Mouse (Mus musculus): ENCODE measurements at regions not wholly inside any gene's neighbourhood (a gene's known extent, or its start where the extent isn't known, plus 50 kb on each side); places are given as distances from the start of the nearest gene placed in this dataset.
"Not testable (repeated sequence)": the region's sequence is repeated elsewhere in the genome, so short reads cannot be mapped to it uniquely, and the experiment has no call there.

DNA sequence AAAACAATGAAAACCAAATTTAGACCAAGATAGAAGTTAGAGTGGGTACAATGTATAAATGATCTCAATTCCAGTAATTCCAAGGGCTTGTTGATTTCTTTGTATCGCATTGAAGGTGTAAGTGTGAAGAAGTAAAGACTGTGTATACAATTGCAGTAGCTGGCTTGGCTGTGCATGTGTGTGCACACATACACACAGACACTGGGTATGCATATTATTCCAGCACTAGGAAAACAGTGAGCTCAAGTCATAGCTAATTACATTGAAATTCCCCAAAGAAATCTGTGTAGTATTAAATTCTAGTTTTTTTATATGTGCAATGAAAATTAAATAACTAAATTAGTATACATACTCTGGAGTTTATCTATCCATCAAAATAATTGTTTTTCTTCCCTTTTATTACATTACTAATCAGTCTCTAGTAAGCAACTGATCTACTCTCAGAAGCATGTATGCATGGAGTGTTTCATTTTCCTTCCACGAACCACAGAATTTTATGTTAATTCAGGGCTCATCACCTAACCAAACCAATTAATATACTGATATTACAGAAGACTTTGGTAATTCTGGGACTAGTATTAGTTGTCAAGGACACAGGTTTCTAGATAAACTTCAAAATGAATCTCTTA is 56.5 kb downstream of the Gm8797 start:
- no peaks in the 10 kb centered on the region for H3K27me3 ChIP-seq (replicated peaks; ENCODE audit: insufficient read depth, low read length)
- H3K36me3 ChIP-seq (ENCODE audit: insufficient read depth, low read length) = no peaks in the 10 kb centered on the region
- no peak for TF ChIP-seq CTCF (IDR thresholded peaks at IDR 0.05)
- TF ChIP-seq EP300 (IDR thresholded peaks at IDR 0.05) = no peak
- no peak overlapping the region for H3K27ac ChIP-seq (ENCODE audit: low read length)
- H3K4me1 ChIP-seq (ENCODE audit: insufficient read depth, low read depth, low read length) = no peaks in the 10 kb centered on the region
- no peak overlapping the region for H3K9ac ChIP-seq (replicated peaks; ENCODE audit: low read depth)
- no peak overlapping the region for H3K4me2 ChIP-seq (replicated peaks; ENCODE audit: low read depth, low read length)
- ATAC-seq = no peak
- DNase-seq (ENCODE audit: low spot score) = no peak
- WGBS = 93% methylated on average over 2 of the region's 2 CpGs
- no peaks in the 10 kb centered on the region for H3K9me3 ChIP-seq (ENCODE audit: low read length)
- H3K4me3 ChIP-seq (ENCODE audit: low read depth, low read length) = no peak overlapping the region

DNA sequence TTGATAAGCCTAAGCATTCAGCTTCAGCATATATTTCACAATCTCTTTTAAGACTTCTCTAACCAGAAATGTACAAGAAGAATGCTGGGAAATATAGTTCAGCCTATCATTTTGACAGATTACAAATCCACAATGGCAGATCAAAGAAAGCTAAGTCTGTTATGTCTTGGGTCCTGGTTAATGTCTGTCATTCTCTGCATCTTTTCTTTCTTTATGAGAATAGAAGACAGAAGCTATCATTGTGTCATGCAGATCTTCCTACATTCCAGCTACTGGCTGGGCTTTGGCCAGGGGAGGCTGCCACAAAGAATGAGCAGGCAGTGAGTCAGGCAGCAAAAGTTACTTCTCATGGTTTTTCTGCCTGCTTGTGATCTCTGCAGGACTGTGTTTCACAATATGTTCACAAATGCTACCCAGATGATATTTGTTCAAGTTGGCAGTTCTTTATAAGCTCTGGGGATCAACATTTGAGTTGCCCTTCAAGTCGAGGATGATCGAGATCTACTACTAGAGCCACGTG is 60.5 kb downstream of the Gm8797 start:
- TF ChIP-seq EP300 (IDR thresholded peaks at IDR 0.05) (no peak), CTCF (IDR thresholded peaks at IDR 0.05) (no peak)

DNA sequence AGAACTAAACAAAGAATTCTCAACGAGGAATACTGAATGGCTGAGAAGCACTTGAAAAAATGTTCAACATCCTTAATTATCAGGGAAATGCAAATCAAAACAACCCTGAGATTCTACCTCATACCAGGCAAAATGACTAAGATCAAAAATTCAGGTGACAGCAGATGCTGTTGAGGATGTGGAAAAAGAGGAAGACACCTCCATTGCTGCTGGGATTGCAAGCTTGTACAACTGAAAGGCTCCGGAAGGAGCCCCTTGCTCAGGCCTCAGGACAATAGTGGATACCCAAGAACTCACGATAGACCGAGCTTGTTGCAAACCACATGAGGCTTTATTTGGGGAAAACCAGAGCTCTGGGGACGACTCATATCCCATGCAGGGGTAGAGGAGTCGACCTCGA is 69.6 kb downstream of the Gm8797 start:
- H3K36me3 ChIP-seq (ENCODE audit: insufficient read depth, low read length); H3K9ac ChIP-seq (replicated peaks; ENCODE audit: low read depth); H3K27ac ChIP-seq (ENCODE audit: low read length); H3K27me3 ChIP-seq (replicated peaks; ENCODE audit: insufficient read depth, low read length); DNase-seq (ENCODE audit: low spot score); H3K4me2 ChIP-seq (replicated peaks; ENCODE audit: low read depth, low read length); H3K4me1 ChIP-seq (ENCODE audit: insufficient read depth, low read depth, low read length); H3K4me3 ChIP-seq (ENCODE audit: low read depth, low read length); ATAC-seq; H3K9me3 ChIP-seq (ENCODE audit: low read length): not testable (repeated sequence)
- 71% methylated on average over 7 of the region's 7 CpGs for WGBS

More for the DNA sequence above, 60.5 kb downstream of the Gm8797 start:
- Histone ChIP-seq H3K27ac (ENCODE audit: low read length) (no peak overlapping the region), H3K9ac (replicated peaks; ENCODE audit: low read depth) (no peak overlapping the region), H3K4me3 (ENCODE audit: low read depth, low read length) (no peak overlapping the region), H3K4me2 (replicated peaks; ENCODE audit: low read depth, low read length) (no peak overlapping the region), H3K9me3 (ENCODE audit: low read length) (no peaks in the 10 kb centered on the region), H3K36me3 (ENCODE audit: insufficient read depth, low read length) (no peaks in the 10 kb centered on the region), H3K4me1 (ENCODE audit: insufficient read depth, low read depth, low read length) (no peaks in the 10 kb centered on the region), H3K27me3 (replicated peaks; ENCODE audit: insufficient read depth, low read length) (no peaks in the 10 kb centered on the region)
- peak; percentile 18 for DNase-seq (ENCODE audit: low spot score)
- 69% methylated on average over 3 of the region's 3 CpGs for WGBS
- no peak for ATAC-seq

DNA sequence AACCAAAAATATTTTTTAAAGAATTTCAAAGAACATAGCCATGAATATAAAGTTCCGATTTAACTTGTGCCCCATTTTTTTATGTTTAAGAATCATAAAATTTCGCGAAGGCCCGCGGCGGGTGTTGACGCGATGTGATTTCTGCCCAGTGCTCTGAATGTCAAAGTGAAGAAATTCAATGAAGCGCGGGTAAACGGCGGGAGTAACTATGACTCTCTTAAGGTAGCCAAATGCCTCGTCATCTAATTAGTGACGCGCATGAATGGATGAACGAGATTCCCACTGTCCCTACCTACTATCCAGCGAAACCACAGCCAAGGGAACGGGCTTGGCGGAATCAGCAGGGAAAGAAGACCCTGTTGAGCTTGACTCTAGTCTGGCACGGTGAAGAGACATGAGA is 109.6 kb downstream of the Gm8797 start:
- H3K36me3 ChIP-seq (ENCODE audit: insufficient read depth, low read length); H3K9me3 ChIP-seq (ENCODE audit: low read length); H3K9ac ChIP-seq (replicated peaks; ENCODE audit: low read depth); H3K4me2 ChIP-seq (replicated peaks; ENCODE audit: low read depth, low read length); H3K27ac ChIP-seq (ENCODE audit: low read length); ATAC-seq; H3K27me3 ChIP-seq (replicated peaks; ENCODE audit: insufficient read depth, low read length); H3K4me1 ChIP-seq (ENCODE audit: insufficient read depth, low read depth, low read length); DNase-seq (ENCODE audit: low spot score); H3K4me3 ChIP-seq (ENCODE audit: low read depth, low read length): not testable (repeated sequence)
- WGBS = 37% methylated on average over 18 of the region's 20 CpGs

DNA sequence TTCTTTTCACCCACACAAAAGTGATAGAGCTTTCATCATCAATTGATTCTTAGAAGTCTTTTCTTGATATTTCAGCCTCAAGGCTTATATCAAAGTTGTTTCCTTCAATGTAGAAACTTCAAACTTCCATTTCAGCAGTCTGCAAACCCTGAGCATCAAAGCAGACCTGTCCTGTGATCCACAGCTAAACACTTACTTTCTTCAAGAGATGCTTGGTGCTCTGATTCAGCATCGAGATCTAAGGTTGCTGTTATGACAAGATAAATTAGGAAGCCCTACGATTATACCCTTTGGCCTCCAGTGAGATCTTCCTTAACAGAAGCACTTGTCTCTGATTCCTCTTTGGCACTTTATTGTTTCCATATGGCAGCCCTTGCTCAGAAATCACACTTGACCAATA is 119.8 kb downstream of the Gm8797 start:
- Histone ChIP-seq H3K27me3 (replicated peaks; ENCODE audit: insufficient read depth, low read length) (no peaks in the 10 kb centered on the region), H3K36me3 (ENCODE audit: insufficient read depth, low read length) (no peaks in the 10 kb centered on the region), H3K4me2 (replicated peaks; ENCODE audit: low read depth, low read length) (no peak overlapping the region), H3K4me1 (ENCODE audit: insufficient read depth, low read depth, low read length) (no peaks in the 10 kb centered on the region), H3K9ac (replicated peaks; ENCODE audit: low read depth) (no peak overlapping the region), H3K27ac (ENCODE audit: low read length) (no peak overlapping the region), H3K4me3 (ENCODE audit: low read depth, low read length) (no peak overlapping the region), H3K9me3 (ENCODE audit: low read length) (no peaks in the 10 kb centered on the region)
- WGBS = 64% methylated on average over 2 of the region's 2 CpGs
- no peak for TF ChIP-seq CTCF (IDR thresholded peaks at IDR 0.05)
- TF ChIP-seq EP300 (IDR thresholded peaks at IDR 0.05) = no peak
- no peak for ATAC-seq
- no peak for DNase-seq (ENCODE audit: low spot score)

DNA sequence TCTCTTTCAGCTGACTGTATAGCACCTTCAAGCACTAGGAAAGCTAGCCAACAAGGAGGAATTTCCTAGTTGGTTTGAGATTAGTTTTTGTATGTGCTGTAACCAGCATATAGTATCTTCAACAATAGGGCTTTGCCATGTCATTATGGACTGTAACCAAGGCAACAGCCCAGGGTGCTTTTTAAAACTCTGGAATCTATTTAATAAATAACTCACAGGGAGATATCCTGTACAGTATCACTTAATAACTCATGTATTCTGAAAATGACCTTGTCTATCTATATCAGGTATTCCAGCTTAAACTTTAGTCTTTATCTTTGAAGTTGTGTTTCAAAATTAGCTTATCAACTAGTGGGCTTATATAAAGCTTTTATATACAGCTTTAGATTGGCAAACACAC is 128.5 kb downstream of the Gm8797 start:
- TF ChIP-seq CTCF (IDR thresholded peaks at IDR 0.05) = no peak
- TF ChIP-seq EP300 (IDR thresholded peaks at IDR 0.05) = no peak
- Histone ChIP-seq H3K9me3 (ENCODE audit: low read length) (no peaks in the 10 kb centered on the region), H3K9ac (replicated peaks; ENCODE audit: low read depth) (no peak overlapping the region), H3K4me2 (replicated peaks; ENCODE audit: low read depth, low read length) (no peak overlapping the region), H3K27ac (ENCODE audit: low read length) (no peak overlapping the region), H3K4me1 (ENCODE audit: insufficient read depth, low read depth, low read length) (no peaks in the 10 kb centered on the region), H3K36me3 (ENCODE audit: insufficient read depth, low read length) (no peaks in the 10 kb centered on the region), H3K27me3 (replicated peaks; ENCODE audit: insufficient read depth, low read length) (no peaks in the 10 kb centered on the region), H3K4me3 (ENCODE audit: low read depth, low read length) (no peak overlapping the region)
- ATAC-seq = no peak
- no peak for DNase-seq (ENCODE audit: low spot score)

DNA sequence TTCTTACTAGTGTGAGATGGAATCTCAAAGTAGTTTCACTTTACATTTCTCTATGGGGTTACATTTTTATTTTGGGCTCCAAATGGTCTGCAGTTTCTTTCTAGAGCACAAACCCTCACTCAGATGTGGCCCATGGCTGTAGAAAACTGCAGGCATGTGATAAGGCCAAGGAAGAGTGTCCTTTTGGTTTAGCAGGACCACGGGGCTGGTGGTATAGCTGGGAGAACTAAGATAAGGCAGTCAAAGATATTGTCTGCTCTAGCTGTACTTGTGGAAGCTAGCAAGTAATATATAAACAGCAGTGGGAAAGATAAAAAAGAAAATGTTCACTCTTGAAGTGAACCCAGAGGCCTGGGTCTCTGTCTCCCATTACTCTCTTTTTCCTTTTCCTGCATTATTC is 166.9 kb downstream of the Gm8797 start:
- no peaks in the 10 kb centered on the region for H3K9me3 ChIP-seq (ENCODE audit: low read length)
- WGBS = 39% methylated on average over 1 of the region's 1 CpGs
- H3K4me3 ChIP-seq (ENCODE audit: low read depth, low read length) = no peak overlapping the region
- TF ChIP-seq EP300 (IDR thresholded peaks at IDR 0.05) (no peak), CTCF (IDR thresholded peaks at IDR 0.05) (no peak)
- H3K27me3 ChIP-seq (replicated peaks; ENCODE audit: insufficient read depth, low read length) = no peaks in the 10 kb centered on the region
- H3K27ac ChIP-seq (ENCODE audit: low read length) = no peak overlapping the region
- DNase-seq (ENCODE audit: low spot score) (no peak), ATAC-seq (no peak)
- no peak overlapping the region for H3K4me2 ChIP-seq (replicated peaks; ENCODE audit: low read depth, low read length)
- no peaks in the 10 kb centered on the region for H3K36me3 ChIP-seq (ENCODE audit: insufficient read depth, low read length)
- no peaks in the 10 kb centered on the region for H3K4me1 ChIP-seq (ENCODE audit: insufficient read depth, low read depth, low read length)
- no peak overlapping the region for H3K9ac ChIP-seq (replicated peaks; ENCODE audit: low read depth)

DNA sequence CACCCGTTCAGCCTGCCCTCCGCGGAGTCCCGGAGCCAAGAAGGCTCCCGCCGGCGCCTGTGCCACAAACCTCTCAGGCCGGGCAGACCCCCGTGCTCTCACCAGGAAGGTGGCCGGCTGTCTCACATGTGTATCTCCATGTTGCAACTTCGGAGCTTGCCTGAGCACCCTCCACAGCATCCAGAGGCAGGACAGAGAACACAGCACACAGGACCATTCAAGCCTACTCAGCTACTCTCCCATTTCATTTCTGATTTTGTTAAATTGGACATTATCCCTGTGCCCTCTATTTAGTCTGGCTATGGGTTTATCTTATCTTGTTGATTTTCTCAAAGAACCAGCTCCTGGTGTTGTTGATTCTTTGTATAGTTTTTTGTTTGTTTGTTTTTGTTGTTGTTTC is 199.6 kb downstream of the Gm8797 start:
- not testable (repeated sequence) for H3K27me3 ChIP-seq (replicated peaks; ENCODE audit: insufficient read depth, low read length); H3K27ac ChIP-seq (ENCODE audit: low read length); H3K4me3 ChIP-seq (ENCODE audit: low read depth, low read length); H3K9me3 ChIP-seq (ENCODE audit: low read length); ATAC-seq; H3K9ac ChIP-seq (replicated peaks; ENCODE audit: low read depth); H3K36me3 ChIP-seq (ENCODE audit: insufficient read depth, low read length); H3K4me1 ChIP-seq (ENCODE audit: insufficient read depth, low read depth, low read length); H3K4me2 ChIP-seq (replicated peaks; ENCODE audit: low read depth, low read length); DNase-seq (ENCODE audit: low spot score)
- 87% methylated on average over 11 of the region's 11 CpGs for WGBS

DNA sequence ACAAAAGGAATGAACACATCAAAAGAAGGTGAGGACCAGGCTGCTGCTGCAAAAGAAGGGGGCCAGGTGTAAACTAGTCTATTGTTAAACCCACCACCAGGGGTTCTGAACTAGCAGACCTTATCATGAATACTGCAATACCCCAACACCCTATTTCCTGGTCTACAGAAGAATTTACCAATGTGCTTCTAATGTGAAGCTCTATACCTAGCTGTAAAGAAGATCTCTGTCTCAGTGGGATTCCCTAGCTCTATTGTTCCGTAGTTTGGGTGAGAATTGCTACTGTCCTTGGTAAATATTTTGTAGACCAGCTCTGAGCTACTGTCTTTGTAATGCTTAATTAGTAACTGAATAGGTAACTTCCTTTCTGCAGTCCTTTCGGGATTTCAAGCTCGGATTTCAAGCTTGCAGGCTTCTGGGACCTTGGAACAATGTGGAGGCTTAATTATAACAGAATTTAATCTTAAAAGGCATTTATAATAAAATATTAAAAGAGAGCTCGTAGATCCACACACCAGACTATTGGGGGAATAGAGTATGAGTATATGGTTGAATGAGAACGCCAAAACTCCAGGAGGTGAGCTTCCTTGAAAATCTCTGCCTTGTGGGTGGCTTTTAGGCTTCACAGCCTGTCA is 238.5 kb downstream of the Gm8797 start:
- not testable (repeated sequence) for H3K27me3 ChIP-seq (replicated peaks; ENCODE audit: insufficient read depth, low read length); H3K9me3 ChIP-seq (ENCODE audit: low read length); H3K36me3 ChIP-seq (ENCODE audit: insufficient read depth, low read length); H3K27ac ChIP-seq (ENCODE audit: low read length); DNase-seq (ENCODE audit: low spot score); H3K4me2 ChIP-seq (replicated peaks; ENCODE audit: low read depth, low read length); ATAC-seq; H3K4me3 ChIP-seq (ENCODE audit: low read depth, low read length); H3K9ac ChIP-seq (replicated peaks; ENCODE audit: low read depth); H3K4me1 ChIP-seq (ENCODE audit: insufficient read depth, low read depth, low read length)
- 68% methylated on average over 5 of the region's 5 CpGs for WGBS
